Mouse (Mus musculus) cerebellum, adult 11 months (tissue): ENCODE measurements at regions not wholly inside any gene's neighbourhood (a gene's known extent, or its start where the extent isn't known, plus 50 kb on each side); places are given as distances from the start of the nearest gene placed in this dataset.

Source experiments
- DNase-seq: peaks from one replicate; pipeline ENCODE4 v3.0.0; 2022

- no peak for DNase-seq
Observed at GRCm38 (mm10) chr14:103929734-103930364, 85.6 kb upstream of the Ednrb start.

- DNase-seq: no peak
Observed at GRCm38 (mm10) chr14:103929155-103929729, 85.0 kb upstream of the Ednrb start.

GRCm38 (mm10) chr14:103920169-103920568 lies 76.0 kb upstream of the Ednrb start:
- DNase-seq: no peak

GRCm38 (mm10) chr14:103919380-103919779 lies 75.2 kb upstream of the Ednrb start:
- DNase-seq: no peak

- no peak for DNase-seq
Observed at GRCm38 (mm10) chr14:103913453-103913852, 69.3 kb upstream of the Ednrb start.

GRCm38 (mm10) chr14:103911707-103912106 lies 67.5 kb upstream of the Ednrb start:
- no peak for DNase-seq

GRCm38 (mm10) chr14:103911280-103911679 lies 67.1 kb upstream of the Ednrb start:
- no peak for DNase-seq

GRCm38 (mm10) chr14:103906417-103907070 lies 62.3 kb upstream of the Ednrb start:
- DNase-seq: no peak

- DNase-seq: no peak
Observed at GRCm38 (mm10) chr14:103900817-103901216, 56.6 kb upstream of the Ednrb start.

- no peak for DNase-seq
Observed at GRCm38 (mm10) chr14:103899111-103899814, 55.1 kb upstream of the Ednrb start.

GRCm38 (mm10) chr14:103898689-103899088 lies 54.5 kb upstream of the Ednrb start:
- no peak for DNase-seq

- DNase-seq: no peak
Observed at GRCm38 (mm10) chr14:103895261-103895660, 51.1 kb upstream of the Ednrb start.
